Mouse (Mus musculus) liver, postnatal 0 days (tissue): ENCODE data around the gene Sobp.

Experiments used
- CTCF ChIP-seq: sonication (generic); IDR thresholded peaks from 2 replicates; pipeline ENCODE4 v1.5.1; 2016; ENCODE audit warnings: antibody characterized with exemption, low read depth
- EP300 ChIP-seq: IDR thresholded peaks from 2 replicates; pipeline ENCODE4 v1.6.1; 2016; ENCODE audit warnings: antibody characterized with exemption, low read depth, mild to moderate bottlenecking

- TF ChIP-seq CTCF: no peak
- TF ChIP-seq EP300: no peak
Measured at GRCm38 (mm10) chr10:43084087-43084366, 90.3 kb downstream of the Sobp start.
